Mouse (Mus musculus) E14TG2a.4 (cell line): ENCODE measurements around the gene Elk3.

Experiments
- CTCF ChIP-seq: conservative IDR thresholded peaks from 2 replicates; pipeline ENCODE4 v1.5.1; 2014; ENCODE audit warnings: low read length
- NANOG ChIP-seq: IDR thresholded peaks from 2 replicates; pipeline ENCODE4 v1.6.1; 2014; ENCODE audit warnings: borderline replicate concordance, low read length, mixed read lengths

DNA sequence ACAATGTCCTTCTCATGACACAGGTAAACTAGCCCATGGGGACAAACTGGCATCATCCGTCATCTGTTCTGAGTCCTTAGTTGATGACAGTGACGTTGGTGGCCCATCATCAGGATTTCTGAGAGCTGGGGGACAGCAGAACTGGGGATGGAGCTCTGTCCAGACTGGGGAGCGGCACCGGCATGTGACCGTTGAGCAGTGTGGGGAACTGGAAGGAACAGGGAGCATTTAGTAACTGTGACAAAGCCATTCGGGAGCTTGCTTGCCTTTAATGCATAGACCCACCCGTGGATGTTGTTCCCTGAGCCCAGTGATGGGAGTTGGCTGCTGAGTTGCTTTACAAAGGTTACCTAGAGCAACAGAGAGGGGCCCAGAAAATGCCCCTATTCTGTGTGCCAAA is 61.0 kb downstream of the Elk3 start:
- TF ChIP-seq NANOG (no peak), CTCF (no peak)
